Mouse (Mus musculus) stomach, postnatal 0 days (tissue): ENCODE results near the gene Lao1. TPM values are rescaled to one million over a fixed set of nuclear protein-coding genes. Genes with fewer than 3 reads are reported as not detected.

Source experiments
- ATAC-seq: fragments of 200-750 bp; cut with Nextera tagmentation; 2 replicates; pipeline ENCODE4 v1.8.0; 2017; ENCODE audit not compliant: low FRiP score, low TSS enrichment
- DNase-seq: peaks from one replicate; pipeline ENCODE4 v3.0.0-alpha.2; 2016; ENCODE audit warnings: low spot score
- H3K27ac ChIP-seq: fragments of 300-500 bp; sonication (generic); replicated peaks from 2 replicates; pipeline ENCODE4 v1.5.1; 2014; ENCODE audit warnings: mild to moderate bottlenecking, control low read depth
- H3K27me3 ChIP-seq: fragments of 300-500 bp; sonication (generic); 2 replicates; pipeline ENCODE4 v1.6.1; 2014; ENCODE audit warnings: low read length; ENCODE audit not compliant: control insufficient read depth, insufficient read depth
- H3K36me3 ChIP-seq: fragments of 300-500 bp; sonication (generic); 2 replicates; pipeline ENCODE4 v1.6.1; 2014; ENCODE audit warnings: low read length, mixed read lengths; ENCODE audit not compliant: control insufficient read depth, insufficient read depth
- H3K4me1 ChIP-seq: fragments of 300-500 bp; sonication (generic); replicated peaks from 2 replicates; pipeline ENCODE4 v1.6.1; 2014; ENCODE audit warnings: antibody characterized with exemption; ENCODE audit not compliant: control insufficient read depth, insufficient read depth
- H3K4me2 ChIP-seq: fragments of 300-500 bp; sonication (generic); replicated peaks from 2 replicates; pipeline ENCODE4 v1.6.1; 2014; ENCODE audit warnings: low read depth, mild to moderate bottlenecking, control low read depth, moderate library complexity
- H3K4me3 ChIP-seq: fragments of 300-500 bp; sonication (generic); 2 replicates; pipeline ENCODE4 v1.5.1; 2014; ENCODE audit warnings: low read depth, low read length, control low read depth
- H3K9ac ChIP-seq: fragments of 300-500 bp; sonication (generic); 2 replicates; pipeline ENCODE4 v1.6.1; 2014; ENCODE audit warnings: mild to moderate bottlenecking, low read length, control low read depth, mixed read lengths
- H3K9me3 ChIP-seq: fragments of 300-500 bp; sonication (generic); 2 replicates; pipeline ENCODE4 v1.6.1; 2016; ENCODE audit warnings: low read length; ENCODE audit not compliant: control insufficient read depth
- CTCF ChIP-seq: IDR thresholded peaks from 2 replicates; pipeline ENCODE4 v1.5.1; 2016; ENCODE audit warnings: antibody characterized with exemption, low read depth, mild to moderate bottlenecking, moderate library complexity
- EP300 ChIP-seq: optimal IDR thresholded peaks from 2 replicates; pipeline ENCODE3; 2016; ENCODE audit warnings: antibody characterized with exemption
- WGBS: fragments of 180-500 bp; shearing (Covaris S2); extraction: QIAGEN DNeasy Blood & Tissue Kit; methylation state at CpG from one replicate; pipeline ENCODE4 v1.1.7; 2014; 5-methylcytosine and 5-hydroxymethylcytosine counted together
- polyA plus RNA-seq: library from polyadenylated mRNA; unstranded; fragments of >200 nt; fragmentation: Nextera tagmentation; extraction: Ambion mirVana; gene quantifications from 2 replicates; pipeline ENCODE4 v1.2.1, GENCODE M21; 2015

Gene Lao1
- polyA plus RNA-seq, 1 experiment from 2014 or later = 0.08 TPM

GRCm38 (mm10) chr4:119008476-119008875 is 47.1 kb downstream of the Lao1 start:
- WGBS = 45% methylated on average over 6 of the region's 6 CpGs
- Histone ChIP-seq H3K9ac (0 out of 2 replicates have a peak overlapping the region, but pooled peaks have one; percentile 18), H3K27ac (no peak overlapping the region), H3K4me2 (no peak overlapping the region), H3K4me3 (no peak overlapping the region), H3K9me3 (no peaks in the 10 kb centered on the region), H3K27me3 (no peaks in the 10 kb centered on the region), H3K36me3 (no peaks in the 10 kb centered on the region), H3K4me1 (no peaks in the 10 kb centered on the region)
- no peak for DNase-seq
- TF ChIP-seq EP300 (no peak), CTCF (no peak)
- no peak for ATAC-seq

- ATAC-seq = no peak
Observed at GRCm38 (mm10) chr4:119009814-119010213, 48.4 kb downstream of the Lao1 start.

GRCm38 (mm10) chr4:119011050-119011680 is 49.8 kb downstream of the Lao1 start:
- Histone ChIP-seq H3K4me2 (no peak overlapping the region), H3K9me3 (no peaks in the 10 kb centered on the region), H3K36me3 (no peaks in the 10 kb centered on the region), H3K4me1 (no peaks in the 10 kb centered on the region), H3K27me3 (no peaks in the 10 kb centered on the region), H3K4me3 (no peak overlapping the region), H3K9ac (no peak overlapping the region), H3K27ac (no peak overlapping the region)
- TF ChIP-seq EP300 (no peak), CTCF (no peak)
- 59% methylated on average over 10 of the region's 10 CpGs for WGBS
- no peak for ATAC-seq
- no peak for DNase-seq

More at GRCm38 (mm10) chr4:119009814-119010213, 48.4 kb downstream of the Lao1 start:
- H3K4me1 ChIP-seq = no peaks in the 10 kb centered on the region
- no peak overlapping the region for H3K4me2 ChIP-seq
- no peak for TF ChIP-seq CTCF
- no peak for TF ChIP-seq EP300
- DNase-seq = no peak
- WGBS = 65% methylated on average over 8 of the region's 8 CpGs
- no peak overlapping the region for H3K27ac ChIP-seq
- no peak overlapping the region for H3K9ac ChIP-seq
- H3K27me3 ChIP-seq = no peaks in the 10 kb centered on the region
- no peaks in the 10 kb centered on the region for H3K9me3 ChIP-seq
- H3K36me3 ChIP-seq = no peaks in the 10 kb centered on the region
- H3K4me3 ChIP-seq = no peak overlapping the region

GRCm38 (mm10) chr4:119013031-119013430 is 51.7 kb downstream of the Lao1 start:
- Histone ChIP-seq H3K27ac (no peak overlapping the region), H3K27me3 (no peaks in the 10 kb centered on the region), H3K4me1 (no peaks in the 10 kb centered on the region), H3K9me3 (no peaks in the 10 kb centered on the region), H3K9ac (no peak overlapping the region), H3K36me3 (no peaks in the 10 kb centered on the region), H3K4me3 (no peak overlapping the region), H3K4me2 (no peak overlapping the region)
- DNase-seq = no peak
- TF ChIP-seq EP300 (no peak), CTCF (no peak)
- no peak for ATAC-seq
- WGBS = 78% methylated on average over 5 of the region's 5 CpGs

- Histone ChIP-seq H3K9me3 (no peaks in the 10 kb centered on the region), H3K4me1 (0 out of 2 replicates have a peak, but pooled peaks cover 2% of the 10 kb centered on the region), H3K36me3 (no peaks in the 10 kb centered on the region), H3K4me3 (no peak overlapping the region), H3K27me3 (no peaks in the 10 kb centered on the region), H3K4me2 (no peak overlapping the region), H3K27ac (no peak overlapping the region), H3K9ac (no peak overlapping the region)
- no peak for ATAC-seq
- no peak for DNase-seq
- no peak for TF ChIP-seq EP300
Observed at GRCm38 (mm10) chr4:119014997-119015396, 53.6 kb downstream of the Lao1 start.

GRCm38 (mm10) chr4:119015557-119015956 is 54.2 kb downstream of the Lao1 start:
- H3K9me3 ChIP-seq = no peaks in the 10 kb centered on the region
- H3K9ac ChIP-seq = no peak overlapping the region
- H3K27ac ChIP-seq = no peak overlapping the region
- ATAC-seq (no peak), DNase-seq (no peak)
- H3K36me3 ChIP-seq = no peaks in the 10 kb centered on the region
- no peaks in the 10 kb centered on the region for H3K27me3 ChIP-seq
- H3K4me3 ChIP-seq = no peak overlapping the region
- no peak overlapping the region for H3K4me2 ChIP-seq
- WGBS = 63% methylated on average over 6 of the region's 6 CpGs
- TF ChIP-seq CTCF = peak; percentile 43; the same call in 1 of the 2 replicates
- no peak for TF ChIP-seq EP300
- H3K4me1 ChIP-seq = 0 out of 2 replicates have a peak, but pooled peaks cover 2% of the 10 kb centered on the region
